ENCODE assay signal across 11 mouse cellular contexts in the genomic region with DNA sequence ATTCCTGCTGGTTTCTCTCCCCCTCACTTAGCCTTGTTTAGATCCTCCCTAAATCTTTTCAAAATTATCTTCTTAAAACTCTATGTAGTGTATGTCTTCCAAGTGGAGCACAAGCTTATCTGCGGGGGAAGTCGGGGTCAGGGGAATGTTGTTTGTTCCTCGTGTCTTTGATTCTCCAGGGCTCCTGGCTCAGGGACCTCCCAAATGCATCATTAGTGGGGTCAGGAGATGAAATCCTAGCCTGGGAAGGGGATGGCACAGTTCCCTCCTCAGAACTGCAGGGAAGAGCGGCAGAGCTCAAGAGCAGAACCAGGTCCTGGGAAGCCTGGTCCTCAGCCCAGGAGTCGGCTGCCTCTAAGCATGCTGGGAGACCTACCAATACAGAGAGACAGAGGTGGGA. TPM values are rescaled to one million over a fixed set of nuclear protein-coding genes. Genes with fewer than 3 reads are reported as not detected.
DNase-seq lines count a peak whose midpoint lies in the region; ATAC-seq and TF ChIP-seq lines count a peak whose summit lies in the region.
"Had no signal": no experiment of that assay in that cellular context is flagged by ENCODE, and none has a peak within 500 bp of the region (broad histone marks: within the 10 kb centered on the region; RNA-seq: fewer than 3 reads in every experiment).

No protein-coding gene starts in this region.

- H3K9ac ChIP-seq in lung, embryonic 14.5 days: no peak overlapping the region
- H3K9ac ChIP-seq in embryonic facial prominence, embryonic 15.5 days: no peak overlapping the region
- H3K9ac ChIP-seq in heart, postnatal 0 days (replicated peaks; ENCODE audit: low read depth, low read length): no peak overlapping the region
- 0 out of 2 replicates have a peak overlapping the region, but pooled peaks have one; percentile 5 for H3K9ac ChIP-seq in liver, postnatal 0 days (replicated peaks)
- H3K9ac ChIP-seq: neural tube, embryonic 15.5 days had no signal

- H3K4me3 ChIP-seq in lung, embryonic 14.5 days (ENCODE audit: low read depth, low read length): no peak overlapping the region
- no peak overlapping the region for H3K4me3 ChIP-seq in embryonic facial prominence, embryonic 15.5 days (replicated peaks)
- H3K4me3 ChIP-seq in heart, postnatal 0 days (ENCODE audit: low read depth, low read length): no peak overlapping the region
- H3K4me3 ChIP-seq in liver, postnatal 0 days (ENCODE audit: low read depth, low read length): no peak overlapping the region
- H3K4me3 ChIP-seq: neural tube, embryonic 15.5 days had no signal

- no peaks in the 10 kb centered on the region for H3K27me3 ChIP-seq in lung, embryonic 14.5 days (ENCODE audit: insufficient read depth, low read length)
- H3K27me3 ChIP-seq in embryonic facial prominence, embryonic 15.5 days: no peaks in the 10 kb centered on the region
- H3K27me3 ChIP-seq in heart, postnatal 0 days (ENCODE audit: control insufficient read depth, insufficient read depth, low read length): no peaks in the 10 kb centered on the region
- H3K27me3 ChIP-seq in liver, postnatal 0 days (ENCODE audit: insufficient read depth, low read length): no peaks in the 10 kb centered on the region
- H3K27me3 ChIP-seq: neural tube, embryonic 15.5 days had no signal

- ATAC-seq in lung, embryonic 14.5 days (ENCODE audit: insufficient read depth): peak; percentile 50; the same call in 1 of the 2 replicates
- no peak for ATAC-seq in embryonic facial prominence, embryonic 15.5 days (ENCODE audit: insufficient number of reproducible peaks, low FRiP score, low TSS enrichment, low read depth)
- no peak for ATAC-seq in heart, postnatal 0 days (ENCODE audit: insufficient read depth, low read depth)
- no peak for ATAC-seq in liver, postnatal 0 days

- 19% methylated on average over 5 of the region's 5 CpGs for WGBS in lung, embryonic 14.5 days
- 53% methylated on average over 5 of the region's 5 CpGs for WGBS in embryonic facial prominence, embryonic 15.5 days
- WGBS in heart, postnatal 0 days: 46% methylated on average over 5 of the region's 5 CpGs
- WGBS in liver, postnatal 0 days (ENCODE audit: insufficient replicate concordance): 51% methylated on average over 5 of the region's 5 CpGs

- H3K4me1 ChIP-seq in lung, embryonic 14.5 days (ENCODE audit: insufficient read depth): peaks cover 26% of the 10 kb centered on the region
- H3K4me1 ChIP-seq in embryonic facial prominence, embryonic 15.5 days: peaks cover 43% of the 10 kb centered on the region
- H3K4me1 ChIP-seq in heart, postnatal 0 days (ENCODE audit: control insufficient read depth, insufficient read depth): peaks cover 13% of the 10 kb centered on the region
- H3K4me1 ChIP-seq in liver, postnatal 0 days (ENCODE audit: insufficient read depth): peaks cover 54% of the 10 kb centered on the region
- H3K4me1 ChIP-seq: neural tube, embryonic 15.5 days had no signal

- TF ChIP-seq EP300 in heart, postnatal 0 days (IDR thresholded peaks at IDR 0.05; ENCODE audit: low read depth): no peak
- TF ChIP-seq EP300 in liver, postnatal 0 days (IDR thresholded peaks at IDR 0.05; ENCODE audit: low read depth): no peak

- DNase-seq in lung, embryonic 14.5 days: no peak
- no peak for DNase-seq in lung, postnatal 36 days
- DNase-seq in heart, postnatal 0 days (ENCODE audit: low spot score): no peak
- peak; percentile 16 for DNase-seq in liver, postnatal 0 days
- no peak for DNase-seq in cerebellum, postnatal 10 days
- no peak for DNase-seq in left cerebral cortex, postnatal 36 days (ENCODE audit: low spot score in 2 of 2)
- DNase-seq: embryo, embryonic 11 days; gastrocnemius, postnatal 14 days had no signal

- TF ChIP-seq CTCF in lung, embryonic 14.5 days (IDR thresholded peaks at IDR 0.05; ENCODE audit: low read depth): no peak
- no peak for TF ChIP-seq CTCF in heart, postnatal 0 days (IDR thresholded peaks at IDR 0.05; ENCODE audit: low read depth)
- no peak for TF ChIP-seq CTCF in liver, postnatal 0 days (IDR thresholded peaks at IDR 0.05; ENCODE audit: low read depth)

- H3K4me2 ChIP-seq in lung, embryonic 14.5 days: 0 out of 2 replicates have a peak overlapping the region, but pooled peaks have one; percentile 2
- no peak overlapping the region for H3K4me2 ChIP-seq in embryonic facial prominence, embryonic 15.5 days (replicated peaks)
- H3K4me2 ChIP-seq in heart, postnatal 0 days (ENCODE audit: low read depth, low read length): peak overlapping the region; percentile 13; the same call in 1 of the 2 replicates
- peak overlapping the region; percentile 45 for H3K4me2 ChIP-seq in liver, postnatal 0 days (ENCODE audit: low read depth, low read length)
- H3K4me2 ChIP-seq: neural tube, embryonic 15.5 days had no signal

- H3K27ac ChIP-seq in lung, embryonic 14.5 days (ENCODE audit: low read depth): peak overlapping the region; percentile 66
- peak overlapping the region; percentile 63 for H3K27ac ChIP-seq in embryonic facial prominence, embryonic 15.5 days (replicated peaks)
- H3K27ac ChIP-seq in heart, postnatal 0 days (ENCODE audit: low read depth): peak overlapping the region; percentile 88
- peak overlapping the region; percentile 73 for H3K27ac ChIP-seq in liver, postnatal 0 days (ENCODE audit: low read depth)
- H3K27ac ChIP-seq: neural tube, embryonic 15.5 days had no signal

- H3K9me3 ChIP-seq in lung, embryonic 14.5 days (ENCODE audit: low read depth, low read length): no peaks in the 10 kb centered on the region
- H3K9me3 ChIP-seq in embryonic facial prominence, embryonic 15.5 days (replicated peaks): no peaks in the 10 kb centered on the region
- no peaks in the 10 kb centered on the region for H3K9me3 ChIP-seq in heart, postnatal 0 days (replicated peaks; ENCODE audit: control insufficient read depth, low read length)
- H3K9me3 ChIP-seq in liver, postnatal 0 days (ENCODE audit: low read length): no peaks in the 10 kb centered on the region
- H3K9me3 ChIP-seq: neural tube, embryonic 15.5 days had no signal

- intact Hi-C loops in left cerebral cortex, postnatal 36 days (cut with DNase I): no loop called here

- H3K36me3 ChIP-seq in lung, embryonic 14.5 days (ENCODE audit: insufficient read depth): no peaks in the 10 kb centered on the region
- no peaks in the 10 kb centered on the region for H3K36me3 ChIP-seq in embryonic facial prominence, embryonic 15.5 days
- H3K36me3 ChIP-seq in heart, postnatal 0 days (replicated peaks; ENCODE audit: control insufficient read depth, insufficient read depth, low read length): no peaks in the 10 kb centered on the region
- H3K36me3 ChIP-seq in liver, postnatal 0 days (replicated peaks; ENCODE audit: insufficient read depth, low read length): peaks cover 7% of the 10 kb centered on the region; the same call in 1 of the 2 replicates
- H3K36me3 ChIP-seq: neural tube, embryonic 15.5 days had no signal

RNA-seq across cellular contexts. Expression of a gene that starts 2.3 kb away (rescaled TPM):
- polyA plus RNA-seq in lung, embryonic 14.5 days (2014; fragmentation: Nextera tagmentation; extraction: Ambion mirVana): 2.7 TPM in 2 replicates
- 3.0 and 3.9 TPM in 2 replicates for polyA plus RNA-seq in embryonic facial prominence, embryonic 15.5 days (2015; fragmentation: Nextera tagmentation; extraction: Ambion mirVana)
- total RNA-seq in heart, postnatal 0 days (2014; rRNA removed; ENCODE audit: low replicate concordance): 7.7 and 10.6 TPM in 2 replicates
- polyA plus RNA-seq in heart, postnatal 0 days (2015; fragmentation: Nextera tagmentation; extraction: Ambion mirVana): 5.3 and 6.1 TPM in 2 replicates
- 12.6 and 17.0 TPM in 2 replicates for polyA plus RNA-seq in liver, postnatal 0 days (2015; fragmentation: Nextera tagmentation; extraction: Ambion mirVana)
- 1 to 10 TPM; 3.1 to 3.5 TPM for total RNA-seq in left cerebral cortex, postnatal 36 days (2021)

RNA-seq across cellular contexts. Expression of a gene that starts 12.6 kb away (rescaled TPM):
- polyA plus RNA-seq in lung, embryonic 14.5 days (2014; fragmentation: Nextera tagmentation; extraction: Ambion mirVana): 15.0 and 17.6 TPM in 2 replicates
- polyA plus RNA-seq in embryonic facial prominence, embryonic 15.5 days (2015; fragmentation: Nextera tagmentation; extraction: Ambion mirVana): 14.8 and 17.4 TPM in 2 replicates
- total RNA-seq in heart, postnatal 0 days (2014; rRNA removed; ENCODE audit: low replicate concordance): 1.7 and 6.3 TPM in 2 replicates
- 6.1 and 6.3 TPM in 2 replicates for polyA plus RNA-seq in heart, postnatal 0 days (2015; fragmentation: Nextera tagmentation; extraction: Ambion mirVana)
- 4.5 and 4.9 TPM in 2 replicates for polyA plus RNA-seq in liver, postnatal 0 days (2015; fragmentation: Nextera tagmentation; extraction: Ambion mirVana)
- total RNA-seq in left cerebral cortex, postnatal 36 days (2021): 1 to 10 TPM; 4.0 to 5.1 TPM

RNA-seq across cellular contexts. Expression of a gene that starts 45.5 kb away (rescaled TPM):
- 14.7 and 16.2 TPM in 2 replicates for polyA plus RNA-seq in lung, embryonic 14.5 days (2014; fragmentation: Nextera tagmentation; extraction: Ambion mirVana)
- 10.0 and 12.0 TPM in 2 replicates for polyA plus RNA-seq in embryonic facial prominence, embryonic 15.5 days (2015; fragmentation: Nextera tagmentation; extraction: Ambion mirVana)
- total RNA-seq in heart, postnatal 0 days (2014; rRNA removed; ENCODE audit: low replicate concordance): 24.9 and 25.2 TPM in 2 replicates
- 7.7 and 8.6 TPM in 2 replicates for polyA plus RNA-seq in heart, postnatal 0 days (2015; fragmentation: Nextera tagmentation; extraction: Ambion mirVana)
- 5.5 and 5.7 TPM in 2 replicates for polyA plus RNA-seq in liver, postnatal 0 days (2015; fragmentation: Nextera tagmentation; extraction: Ambion mirVana)
- 10 to 100 TPM; 33.4 to 34.6 TPM for total RNA-seq in left cerebral cortex, postnatal 36 days (2021)

RNA-seq across cellular contexts. Expression of a gene that starts 54.8 kb away (rescaled TPM):
- polyA plus RNA-seq in lung, embryonic 14.5 days (2014; fragmentation: Nextera tagmentation; extraction: Ambion mirVana): not detected in 2 replicates
- not detected in 2 replicates for polyA plus RNA-seq in embryonic facial prominence, embryonic 15.5 days (2015; fragmentation: Nextera tagmentation; extraction: Ambion mirVana)
- total RNA-seq in heart, postnatal 0 days (2014; rRNA removed; ENCODE audit: low replicate concordance): not detected in 2 replicates
- not detected in 2 replicates for polyA plus RNA-seq in heart, postnatal 0 days (2015; fragmentation: Nextera tagmentation; extraction: Ambion mirVana)
- polyA plus RNA-seq in liver, postnatal 0 days (2015; fragmentation: Nextera tagmentation; extraction: Ambion mirVana): not detected in 2 replicates
- not detected for total RNA-seq in left cerebral cortex, postnatal 36 days (2021)
- total RNA-seq: gastrocnemius, postnatal 14 days; megakaryocyte-erythroid progenitor cell, adult 5-6 weeks had no signal
- polyA plus RNA-seq: neural tube, embryonic 15.5 days had no signal
